Mouse (Mus musculus): ENCODE results near the gene Gm13089. TPM values are rescaled to one million over a fixed set of nuclear protein-coding genes. Genes with fewer than 3 reads are reported as not detected.

The Gm13089 gene
- polyA plus RNA-seq (2014; fragmentation: Illumina TruSeq; extraction: RNeasy Lipid Tissue Mini Kit (QIAGEN cat#74804); ENCODE audit: low read depth, low replicate concordance): not detected

DNA sequence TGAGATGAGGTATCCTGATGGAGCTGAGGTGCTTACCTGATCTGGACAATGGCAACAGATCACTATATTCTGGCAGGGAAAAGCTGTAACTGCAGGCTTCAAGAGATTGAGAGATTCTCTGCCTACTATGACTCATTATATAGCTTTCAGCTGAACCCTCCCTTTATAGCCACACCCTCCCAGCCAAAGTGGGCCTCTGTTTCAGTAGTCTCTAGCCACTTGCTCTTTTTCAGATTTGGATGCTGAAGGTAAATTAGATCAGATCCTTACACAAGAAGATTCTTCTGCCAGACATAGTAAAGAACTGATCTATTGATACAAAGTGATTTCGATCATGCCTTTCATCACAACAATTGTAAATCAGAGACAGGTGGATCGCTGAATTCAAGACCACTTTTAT, at the start of gene Gm13089:
TSS of gene Gm13089 (minus strand) at position 101 of the 400 bp plus-strand sequence.

DNA sequence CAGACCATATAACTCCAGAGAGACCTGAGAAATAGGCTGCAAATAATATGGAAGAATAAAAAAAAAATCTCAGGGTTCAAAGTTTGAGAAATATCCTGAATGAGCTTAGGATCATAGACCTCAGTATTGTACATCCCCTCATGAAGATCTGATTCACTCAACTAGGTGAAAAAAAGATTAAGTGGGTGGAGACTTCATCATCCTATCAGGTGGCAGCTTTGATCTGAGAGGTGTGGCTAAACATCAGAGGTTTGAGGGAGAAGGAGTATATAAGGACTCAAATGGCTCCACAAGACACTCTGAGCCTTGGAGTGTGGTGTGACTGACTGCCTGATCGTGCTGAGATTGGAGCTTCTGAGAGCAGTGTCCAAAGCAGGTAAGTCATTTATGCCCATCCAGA, 16.6 kb upstream of the Gm13089 start, which contains the start of gene Gm13078:
TSS of gene Gm13078 (plus strand) at position 301 of the 400 bp plus-strand sequence.

GRCm38 (mm10) chr4:143657146-143657545, 45.4 kb downstream of the Gm13089 start, which contains the start of gene Gm13088:
Gene Gm13088 (minus strand): TSS chr4:143657246.

Other genes with a start within 250 kb of the Gm13089 start
- not detected for gene Gm13043, start 191.4 kb downstream of the Gm13089 start, polyA plus RNA-seq (2014; fragmentation: Illumina TruSeq; extraction: RNeasy Lipid Tissue Mini Kit (QIAGEN cat#74804); ENCODE audit: low read depth, low replicate concordance)
- gene Gm13040, start 166.8 kb downstream of the Gm13089 start, polyA plus RNA-seq (2014; fragmentation: Illumina TruSeq; extraction: RNeasy Lipid Tissue Mini Kit (QIAGEN cat#74804); ENCODE audit: low read depth, low replicate concordance): not detected
- not detected for gene BC080695, start 151.0 kb downstream of the Gm13089 start, polyA plus RNA-seq (2014; fragmentation: Illumina TruSeq; extraction: RNeasy Lipid Tissue Mini Kit (QIAGEN cat#74804); ENCODE audit: low read depth, low replicate concordance)
- not detected for gene Gm13057, start 151.0 kb downstream of the Gm13089 start, polyA plus RNA-seq (2014; fragmentation: Illumina TruSeq; extraction: RNeasy Lipid Tissue Mini Kit (QIAGEN cat#74804); ENCODE audit: low read depth, low replicate concordance)
- gene Gm13083, start 87.7 kb downstream of the Gm13089 start, polyA plus RNA-seq (2014; fragmentation: Illumina TruSeq; extraction: RNeasy Lipid Tissue Mini Kit (QIAGEN cat#74804); ENCODE audit: low read depth, low replicate concordance): not detected
- gene Gm13088, start 45.5 kb downstream of the Gm13089 start, polyA plus RNA-seq (2014; fragmentation: Illumina TruSeq; extraction: RNeasy Lipid Tissue Mini Kit (QIAGEN cat#74804); ENCODE audit: low read depth, low replicate concordance): not detected
- not detected for gene Gm13078, start 16.7 kb upstream of the Gm13089 start, polyA plus RNA-seq (2014; fragmentation: Illumina TruSeq; extraction: RNeasy Lipid Tissue Mini Kit (QIAGEN cat#74804); ENCODE audit: low read depth, low replicate concordance)
- gene Gm13023, start 86.6 kb upstream of the Gm13089 start, polyA plus RNA-seq (2014; fragmentation: Illumina TruSeq; extraction: RNeasy Lipid Tissue Mini Kit (QIAGEN cat#74804); ENCODE audit: low read depth, low replicate concordance): not detected
- not detected for gene Gm13084, start 113.4 kb upstream of the Gm13089 start, polyA plus RNA-seq (2014; fragmentation: Illumina TruSeq; extraction: RNeasy Lipid Tissue Mini Kit (QIAGEN cat#74804); ENCODE audit: low read depth, low replicate concordance)
- not detected for gene Gm13103, start 143.8 kb upstream of the Gm13089 start, polyA plus RNA-seq (2014; fragmentation: Illumina TruSeq; extraction: RNeasy Lipid Tissue Mini Kit (QIAGEN cat#74804); ENCODE audit: low read depth, low replicate concordance)
- gene Pramef6, start 197.7 kb upstream of the Gm13089 start, polyA plus RNA-seq (2014; fragmentation: Illumina TruSeq; extraction: RNeasy Lipid Tissue Mini Kit (QIAGEN cat#74804); ENCODE audit: low read depth, low replicate concordance): not detected
- gene Pramef25, start 248.3 kb upstream of the Gm13089 start, polyA plus RNA-seq (2014; fragmentation: Illumina TruSeq; extraction: RNeasy Lipid Tissue Mini Kit (QIAGEN cat#74804); ENCODE audit: low read depth, low replicate concordance): not detected

All from adrenal gland, adult 10 weeks (tissue).